Mouse (Mus musculus) neutrophil, adult 5-6 weeks (primary cell): ENCODE results near the gene Babam2. TPM values are rescaled to one million over a fixed set of nuclear protein-coding genes. Genes with fewer than 3 reads are reported as not detected.

ENCODE experiments used
- ATAC-seq: fragments of 151-379, 151-347 bp; 2 replicates; pipeline ENCODE4 v1.8.0; 2017; ENCODE audit warnings: mild to moderate bottlenecking, moderate TSS enrichment; ENCODE audit not compliant: insufficient number of reproducible peaks, poor library complexity, low FRiP score, severe bottlenecking; ENCODE audit errors: extremely low read depth
- total RNA-seq: library from RNA; stranded (forward); fragments of 200-1000 nt; gene quantifications from 2 replicates; pipeline ENCODE4 v1.2.3, GENCODE M21; 2017

The Babam2 gene
- 43.1 and 51.3 TPM in 2 replicates for total RNA-seq

DNA sequence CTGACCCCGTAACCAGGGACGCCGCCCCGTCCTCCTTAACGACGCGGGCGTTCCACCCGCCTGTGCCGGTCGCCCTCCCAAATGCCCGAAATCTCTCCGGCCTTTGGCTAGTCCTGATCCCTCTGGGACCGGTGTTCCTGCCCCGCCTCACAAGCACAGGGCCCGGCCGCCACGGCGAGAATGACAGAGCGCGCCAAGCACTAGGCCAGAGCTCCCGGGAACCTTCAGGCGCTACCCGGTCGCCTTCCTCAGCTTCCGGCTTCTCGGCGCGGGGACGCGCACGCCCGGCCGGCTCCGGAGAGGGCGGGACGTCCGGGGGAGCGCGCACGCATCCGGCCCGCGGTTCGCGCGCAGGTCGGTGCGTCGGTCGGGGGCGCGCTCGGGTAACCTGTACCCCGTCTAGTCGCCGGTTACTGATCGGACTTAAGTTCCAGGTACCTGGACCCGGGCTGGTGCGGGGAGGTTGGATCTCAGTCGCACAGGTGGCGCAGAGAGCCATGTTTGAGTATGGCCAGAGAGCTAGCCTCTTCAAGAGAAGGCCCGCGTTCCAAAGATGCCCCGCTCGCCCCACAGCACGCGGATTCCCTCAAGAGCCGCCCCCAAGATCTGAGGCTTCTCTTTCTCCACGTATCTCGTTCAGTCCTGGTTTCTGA lies at the start of gene Babam2:
Gene Babam2 (plus strand): TSS at position 41 of the 653 bp plus-strand sequence.
- peak; percentile 48 for ATAC-seq

DNA sequence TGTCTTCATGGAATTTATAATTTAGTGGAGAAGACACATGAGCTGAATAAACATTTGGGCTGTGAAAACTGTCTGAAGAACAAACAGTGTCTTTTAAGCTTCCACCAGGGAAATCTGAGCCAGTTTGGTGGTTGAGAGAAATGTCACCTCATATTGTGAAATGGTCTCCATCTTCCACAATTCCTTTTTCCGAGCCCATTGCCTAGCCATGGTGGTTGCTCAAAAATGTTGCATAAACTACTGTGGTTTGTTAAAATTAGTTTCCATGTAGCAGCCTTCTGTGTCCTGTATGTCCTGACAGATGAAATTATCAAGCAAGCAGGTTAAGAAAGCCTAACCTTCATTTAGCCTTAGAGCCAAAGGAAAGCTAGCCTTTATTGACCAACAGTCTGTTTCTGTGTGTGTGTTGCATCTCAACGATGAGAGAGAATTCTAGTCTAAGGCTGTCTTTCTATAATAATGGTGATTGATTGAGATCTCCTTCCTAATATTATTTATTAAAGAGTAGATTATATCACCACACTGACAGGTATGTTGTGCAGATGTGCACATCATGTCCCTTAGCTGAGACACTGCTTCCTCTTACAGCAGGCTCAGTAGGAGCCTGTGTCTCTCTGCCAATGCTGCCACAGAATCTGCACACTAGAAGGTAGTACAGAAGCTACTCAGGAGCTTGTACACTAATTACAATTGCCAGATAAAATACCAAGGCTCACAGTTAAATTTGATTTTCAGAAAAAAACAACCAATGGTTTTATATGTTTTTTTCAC lies 46.8 kb upstream of the Babam2 start:
- no peak for ATAC-seq

DNA sequence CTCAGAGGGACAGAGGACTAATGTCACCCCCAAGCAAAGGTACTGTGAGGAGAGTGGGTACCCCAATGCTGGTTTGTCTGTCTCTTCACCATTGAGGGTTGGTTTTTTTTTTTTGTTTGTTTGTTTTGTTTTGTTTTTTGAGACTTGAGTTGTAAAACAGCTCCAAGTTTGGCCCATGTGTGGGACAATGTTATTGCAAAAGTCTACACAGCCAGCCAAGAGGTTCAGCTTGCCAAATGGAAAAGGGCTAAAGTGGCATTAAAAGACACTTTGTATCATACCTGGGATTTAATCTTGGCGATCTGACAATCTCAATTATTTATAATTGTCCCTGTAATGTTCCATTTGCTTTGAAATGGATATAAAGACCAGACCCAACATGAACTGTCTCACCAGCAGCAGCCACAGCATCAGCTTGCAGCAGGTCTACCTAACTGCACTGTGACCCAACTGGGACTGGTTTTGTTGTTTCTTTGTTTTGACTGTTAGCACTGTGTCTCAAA lies 41.7 kb upstream of the Babam2 start:
- ATAC-seq = no peak

DNA sequence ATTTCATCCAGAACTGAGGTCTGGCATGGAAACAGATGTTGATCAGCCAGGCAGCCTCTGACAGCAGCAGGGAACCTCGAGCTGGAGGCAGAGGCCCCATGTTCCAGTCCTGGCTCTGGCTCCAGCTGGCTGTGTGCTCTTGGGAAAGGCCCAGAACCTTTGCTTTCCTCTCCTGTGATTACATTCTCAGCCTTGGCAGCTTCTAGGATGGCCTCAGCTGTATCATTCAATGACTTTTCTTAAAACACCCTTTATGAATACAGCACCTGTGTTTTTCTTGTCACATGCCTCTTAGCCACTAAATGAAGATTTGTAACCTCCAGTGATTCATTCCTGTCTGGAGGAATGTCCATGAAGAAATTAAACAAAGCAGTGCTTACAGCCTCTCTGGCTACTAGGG lies 31.3 kb upstream of the Babam2 start:
- ATAC-seq = no peak

GRCm38 (mm10) chr5:31668325-31668968 lies 29.0 kb upstream of the Babam2 start:
- no peak for ATAC-seq

DNA sequence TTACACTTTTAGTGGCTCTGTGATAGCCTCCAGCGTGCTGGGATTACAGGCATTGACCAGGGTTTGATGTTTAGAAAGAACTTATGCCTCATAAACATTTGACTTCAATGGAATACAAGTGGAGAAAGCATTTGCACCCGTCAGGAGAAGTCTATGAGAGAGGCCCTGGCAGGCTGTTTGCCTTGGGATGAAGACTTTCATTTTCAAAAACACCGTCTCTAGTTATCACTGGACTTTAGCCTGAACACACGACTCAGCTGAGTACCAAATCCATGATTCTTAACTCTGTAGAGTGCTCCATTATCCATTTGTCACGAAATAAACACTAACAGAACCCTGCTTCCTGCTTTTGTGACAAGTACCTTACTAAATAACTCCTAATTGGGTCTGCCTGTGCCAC lies 27.5 kb upstream of the Babam2 start:
- ATAC-seq = no peak

DNA sequence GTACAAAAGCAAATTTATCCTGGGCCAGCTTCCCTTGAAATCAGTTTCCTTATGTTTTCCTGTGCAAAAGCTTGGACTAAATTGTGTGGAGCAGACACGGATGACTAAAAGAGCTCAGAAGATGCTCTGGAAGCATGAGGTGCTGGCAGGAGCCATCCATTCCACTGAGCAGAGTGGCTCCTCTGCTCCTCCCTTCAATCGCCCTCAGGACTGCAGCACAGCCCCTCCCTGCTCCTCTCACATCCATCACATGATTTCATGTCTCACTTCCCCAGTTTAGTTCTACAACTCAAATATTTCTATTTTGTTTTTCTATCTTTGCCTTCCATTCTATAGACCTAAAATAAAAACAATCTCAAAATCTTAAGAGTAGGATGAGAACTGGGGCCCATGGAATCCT lies 26.3 kb upstream of the Babam2 start:
- no peak for ATAC-seq

GRCm38 (mm10) chr5:31673431-31673830 lies 24.1 kb upstream of the Babam2 start:
- no peak for ATAC-seq

GRCm38 (mm10) chr5:31678000-31678399 lies 19.5 kb upstream of the Babam2 start:
- ATAC-seq = no peak

DNA sequence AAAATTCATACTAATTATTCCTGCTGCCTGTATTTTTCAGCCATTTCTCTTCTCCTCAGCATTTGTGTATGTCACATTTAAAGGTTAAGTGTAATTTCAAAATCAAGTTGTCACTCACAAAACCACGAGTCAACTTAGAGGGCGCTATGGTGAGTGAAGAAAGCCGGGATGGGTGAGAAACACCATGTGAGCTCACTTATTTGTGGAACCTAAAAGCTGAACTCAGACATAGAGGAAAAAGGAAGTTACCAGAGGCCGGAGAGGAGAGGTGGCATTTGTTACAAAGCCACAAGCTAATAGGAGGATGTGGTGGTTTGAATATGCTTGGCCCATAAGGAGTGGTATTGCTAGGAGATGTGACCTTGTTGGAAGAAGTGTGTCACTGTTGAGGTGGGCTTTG lies 17.3 kb upstream of the Babam2 start:
- peak; percentile 51; the same call in 1 of the 2 replicates for ATAC-seq

- ATAC-seq = no peak
Measured at GRCm38 (mm10) chr5:31682305-31682704, 15.2 kb upstream of the Babam2 start.

- ATAC-seq = no peak
Measured at GRCm38 (mm10) chr5:31686040-31686439, 11.4 kb upstream of the Babam2 start.

DNA sequence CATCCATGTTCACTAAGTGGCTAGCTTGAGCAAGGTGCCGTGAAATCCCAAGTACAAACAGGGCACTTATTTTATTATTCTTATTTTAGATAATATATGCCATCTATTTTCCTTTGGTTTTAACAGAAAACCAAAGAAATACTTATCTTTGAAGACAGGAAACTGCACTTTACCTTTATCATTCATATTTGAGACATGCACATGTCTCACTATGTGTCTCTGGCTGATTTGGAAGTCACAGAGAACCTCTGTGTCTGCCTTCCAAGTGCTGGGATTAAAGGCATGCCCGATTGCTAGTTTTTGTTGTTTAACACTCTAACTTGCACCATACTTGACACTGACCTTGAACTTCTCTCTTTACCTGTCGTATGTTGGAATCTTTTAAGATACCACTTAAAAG lies 9.5 kb upstream of the Babam2 start:
- no peak for ATAC-seq

- no peak for ATAC-seq
Measured at GRCm38 (mm10) chr5:31693191-31693590, 4.3 kb upstream of the Babam2 start.

- peak; percentile 74; the same call in 1 of the 2 replicates for ATAC-seq
Measured at GRCm38 (mm10) chr5:31696971-31697643, 377 bp upstream of the Babam2 start, which contains the start of gene Rbks. Gene Rbks (minus strand): TSS chr5:31697627.

DNA sequence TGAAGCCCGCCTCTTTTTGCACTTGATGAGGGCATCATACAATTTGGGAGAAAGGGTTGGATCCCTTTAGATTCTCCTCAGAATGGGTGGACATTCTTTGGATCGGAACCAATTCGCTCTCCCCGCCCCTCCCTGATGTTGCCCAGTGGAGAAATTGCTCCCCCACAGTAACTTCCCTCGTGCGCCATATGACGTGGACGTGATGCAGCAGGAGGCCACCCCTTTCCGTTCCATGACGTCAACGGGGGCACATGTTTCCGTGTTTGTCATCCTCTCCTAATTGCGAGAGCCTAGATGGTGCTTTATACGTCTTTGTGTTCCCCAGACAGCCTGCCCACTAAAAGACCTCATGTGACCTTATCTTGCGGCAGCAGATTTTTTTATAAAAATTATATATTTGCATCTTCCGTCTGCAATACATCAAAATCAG lies 828 bp downstream of the Babam2 start:
- peak; percentile 93 for ATAC-seq

GRCm38 (mm10) chr5:31698931-31699330 lies 1.4 kb downstream of the Babam2 start:
- no peak for ATAC-seq

GRCm38 (mm10) chr5:31699397-31699796 lies 1.9 kb downstream of the Babam2 start:
- ATAC-seq = no peak

GRCm38 (mm10) chr5:31704971-31705370 lies 7.5 kb downstream of the Babam2 start:
- ATAC-seq = no peak
